Mouse (Mus musculus): ENCODE data around the gene Dgki. TPM values are rescaled to one million over a fixed set of nuclear protein-coding genes. Genes with fewer than 3 reads are reported as not detected.
"Not testable (repeated sequence)": the region's sequence is repeated elsewhere in the genome, so short reads cannot be mapped to it uniquely, and the experiment has no call there.

Gene Dgki
- polyA plus RNA-seq, 1 experiment from 2014 or later: 2.8 TPM

DNA sequence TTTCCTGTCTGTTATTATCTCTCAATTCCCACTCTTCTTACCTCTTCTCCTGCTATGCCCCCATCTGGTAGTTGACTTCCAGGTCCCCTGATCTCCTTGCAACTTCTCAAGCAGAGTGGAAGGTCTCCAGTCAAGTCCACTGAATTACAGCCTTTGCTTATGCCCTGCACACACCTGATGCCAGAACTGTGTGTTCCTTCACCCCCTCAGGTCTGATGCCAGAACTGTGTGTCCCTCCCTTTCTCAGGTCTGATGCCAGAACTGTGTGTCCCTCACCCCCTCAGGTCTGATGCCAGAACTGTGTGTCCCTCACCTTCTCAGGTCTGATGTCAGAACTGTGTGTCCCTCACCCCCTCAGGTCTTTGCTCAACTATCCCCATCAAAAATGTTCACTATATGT is 161.2 kb downstream of the Dgki start:
- H3K4me1 ChIP-seq (ENCODE audit: control insufficient read depth, insufficient read depth, low read length): no peaks in the 10 kb centered on the region
- no peak overlapping the region for H3K27ac ChIP-seq (ENCODE audit: low read depth, low read length)
- no peaks in the 10 kb centered on the region for H3K36me3 ChIP-seq (ENCODE audit: control insufficient read depth, insufficient read depth, low read length)
- H3K9ac ChIP-seq (ENCODE audit: low read length): no peak overlapping the region
- no peak overlapping the region for H3K4me2 ChIP-seq (ENCODE audit: low read depth)
- no peaks in the 10 kb centered on the region for H3K27me3 ChIP-seq (ENCODE audit: control insufficient read depth, insufficient read depth, low read length)
- H3K4me3 ChIP-seq (ENCODE audit: low read depth, low read length): no peak overlapping the region
- H3K9me3 ChIP-seq (ENCODE audit: control insufficient read depth, low read length): no peaks in the 10 kb centered on the region
- ATAC-seq (ENCODE audit: insufficient read depth, low FRiP score, low TSS enrichment): no peak
- no peak for DNase-seq (ENCODE audit: low spot score)

DNA sequence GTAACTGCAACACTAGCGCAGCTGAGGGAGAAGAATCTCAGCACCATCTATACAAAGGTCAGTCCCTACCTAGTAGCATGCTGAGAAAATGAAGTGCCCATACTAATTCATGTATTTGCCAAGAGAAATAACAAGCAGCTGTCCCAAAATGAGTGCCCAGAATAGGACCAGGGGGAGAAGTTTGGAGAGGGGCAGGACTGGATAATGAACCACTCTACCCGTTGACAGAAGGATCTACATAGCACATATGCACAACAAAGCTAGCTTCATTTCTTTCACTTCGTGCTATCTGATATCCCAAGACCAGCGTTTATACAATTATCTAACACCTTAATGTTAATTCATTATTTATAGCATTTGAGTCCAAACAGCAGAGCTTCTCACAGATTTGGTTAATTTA is 168.7 kb downstream of the Dgki start:
- DNase-seq (ENCODE audit: low spot score): no peak

DNA sequence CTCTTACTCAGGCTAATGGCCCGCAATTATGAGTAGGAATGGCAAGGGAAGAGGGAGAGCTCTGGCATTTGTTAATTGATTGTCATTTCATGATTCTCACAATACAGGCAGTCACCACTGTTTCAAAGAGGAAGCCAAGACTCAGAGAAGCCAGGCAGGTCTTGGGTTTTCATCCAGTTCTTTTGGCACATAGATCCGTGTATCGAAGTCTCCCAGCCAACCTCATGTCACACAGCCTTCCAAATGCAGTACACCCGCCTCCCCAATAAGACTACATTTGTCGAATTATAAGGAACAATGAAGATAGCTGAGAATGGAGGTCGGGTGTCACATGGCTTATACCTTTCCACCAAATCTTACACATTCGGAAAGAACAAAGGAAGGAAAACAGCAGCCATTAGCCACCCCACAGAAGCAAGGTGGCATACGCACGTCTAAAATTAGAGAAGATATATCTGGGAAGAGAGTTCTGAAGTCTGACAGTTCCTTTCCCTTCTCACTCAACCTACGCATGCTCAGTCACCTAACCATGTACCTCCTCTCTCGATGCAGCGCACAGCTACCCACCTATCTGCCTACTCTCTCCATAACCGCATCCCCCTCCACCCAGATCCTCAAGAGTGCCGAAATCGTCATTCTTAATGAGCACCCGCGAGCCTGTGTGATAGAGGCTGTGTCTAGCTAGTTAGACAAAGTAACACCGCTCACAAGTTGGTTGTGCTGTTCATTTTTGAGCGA is 179.4 kb downstream of the Dgki start:
- no peaks in the 10 kb centered on the region for H3K4me1 ChIP-seq (ENCODE audit: control insufficient read depth, insufficient read depth, low read length)
- WGBS: 93% methylated on average over 19 of the region's 19 CpGs
- H3K4me3 ChIP-seq (ENCODE audit: low read depth, low read length): no peak overlapping the region

More for the DNA sequence above, 168.7 kb downstream of the Dgki start:
- WGBS: 86% methylated on average over 4 of the region's 4 CpGs
- Histone ChIP-seq H3K4me3 (ENCODE audit: low read depth, low read length) (no peak overlapping the region), H3K27me3 (ENCODE audit: control insufficient read depth, insufficient read depth, low read length) (no peaks in the 10 kb centered on the region), H3K9me3 (ENCODE audit: control insufficient read depth, low read length) (no peaks in the 10 kb centered on the region), H3K36me3 (ENCODE audit: control insufficient read depth, insufficient read depth, low read length) (no peaks in the 10 kb centered on the region), H3K4me2 (ENCODE audit: low read depth) (no peak overlapping the region), H3K27ac (ENCODE audit: low read depth, low read length) (no peak overlapping the region), H3K4me1 (ENCODE audit: control insufficient read depth, insufficient read depth, low read length) (no peaks in the 10 kb centered on the region), H3K9ac (ENCODE audit: low read length) (no peak overlapping the region)
- no peak for ATAC-seq (ENCODE audit: insufficient read depth, low FRiP score, low TSS enrichment)

DNA sequence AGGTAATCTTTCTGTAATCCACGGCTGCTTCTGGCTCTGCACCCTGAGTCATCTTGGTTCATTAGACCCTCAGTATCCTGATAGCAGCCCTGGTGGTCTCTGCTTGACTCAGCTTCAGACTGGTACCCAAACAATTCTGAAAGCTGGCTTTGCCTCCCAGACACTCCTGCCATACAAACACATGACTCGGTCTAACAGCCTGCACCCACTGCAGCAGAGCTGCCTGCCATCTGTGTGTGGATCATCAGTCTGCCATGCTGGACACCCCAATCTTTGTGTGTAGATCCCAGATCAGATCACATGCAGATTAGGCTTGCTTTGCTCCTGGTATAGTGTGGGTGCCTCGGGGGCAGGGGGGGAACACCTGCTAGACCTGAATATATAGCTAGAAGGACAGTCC is 180.8 kb downstream of the Dgki start:
- DNase-seq (ENCODE audit: low spot score) (no peak), ATAC-seq (ENCODE audit: insufficient read depth, low FRiP score, low TSS enrichment) (no peak)
- H3K4me2 ChIP-seq (ENCODE audit: low read depth): no peak overlapping the region
- no peak overlapping the region for H3K9ac ChIP-seq (ENCODE audit: low read length)
- H3K4me3 ChIP-seq (ENCODE audit: low read depth, low read length): no peak overlapping the region
- H3K36me3 ChIP-seq (ENCODE audit: control insufficient read depth, insufficient read depth, low read length): no peaks in the 10 kb centered on the region
- no peak overlapping the region for H3K27ac ChIP-seq (ENCODE audit: low read depth, low read length)
- H3K4me1 ChIP-seq (ENCODE audit: control insufficient read depth, insufficient read depth, low read length): no peaks in the 10 kb centered on the region
- no peaks in the 10 kb centered on the region for H3K27me3 ChIP-seq (ENCODE audit: control insufficient read depth, insufficient read depth, low read length)
- 82% methylated on average over 3 of the region's 3 CpGs for WGBS
- H3K9me3 ChIP-seq (ENCODE audit: control insufficient read depth, low read length): no peaks in the 10 kb centered on the region

More for the DNA sequence above, 179.4 kb downstream of the Dgki start:
- Histone ChIP-seq H3K9ac (ENCODE audit: low read length) (no peak overlapping the region), H3K27ac (ENCODE audit: low read depth, low read length) (no peak overlapping the region), H3K9me3 (ENCODE audit: control insufficient read depth, low read length) (no peaks in the 10 kb centered on the region), H3K27me3 (ENCODE audit: control insufficient read depth, insufficient read depth, low read length) (no peaks in the 10 kb centered on the region), H3K4me2 (ENCODE audit: low read depth) (no peak overlapping the region), H3K36me3 (ENCODE audit: control insufficient read depth, insufficient read depth, low read length) (no peaks in the 10 kb centered on the region)
- ATAC-seq (ENCODE audit: insufficient read depth, low FRiP score, low TSS enrichment) (no peak), DNase-seq (ENCODE audit: low spot score) (no peak)

DNA sequence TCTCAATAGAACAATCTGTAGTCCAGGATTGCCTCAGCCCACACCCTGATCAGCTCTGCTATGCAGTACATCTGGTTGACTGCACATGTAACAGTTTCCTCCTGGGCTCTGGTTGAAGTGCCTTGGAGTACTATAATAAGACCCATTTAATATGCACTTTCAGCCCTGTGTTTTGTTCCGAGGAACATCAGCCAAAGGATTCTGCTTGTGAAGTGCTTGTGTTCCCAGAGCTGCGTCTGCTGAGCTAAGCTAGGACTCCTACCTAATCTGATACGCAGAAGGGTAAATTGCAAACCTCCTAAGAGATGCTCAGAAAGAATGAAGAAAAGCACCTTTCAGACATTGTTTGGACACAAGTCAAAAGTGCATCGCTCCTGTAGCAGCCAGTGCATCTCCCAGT is 186.9 kb downstream of the Dgki start:
- H3K27ac ChIP-seq (ENCODE audit: low read depth, low read length): no peak overlapping the region
- H3K27me3 ChIP-seq (ENCODE audit: control insufficient read depth, insufficient read depth, low read length): no peaks in the 10 kb centered on the region
- H3K4me1 ChIP-seq (ENCODE audit: control insufficient read depth, insufficient read depth, low read length): no peaks in the 10 kb centered on the region
- H3K36me3 ChIP-seq (ENCODE audit: control insufficient read depth, insufficient read depth, low read length): no peaks in the 10 kb centered on the region
- H3K9ac ChIP-seq (ENCODE audit: low read length): no peak overlapping the region
- no peak overlapping the region for H3K4me2 ChIP-seq (ENCODE audit: low read depth)
- ATAC-seq (ENCODE audit: insufficient read depth, low FRiP score, low TSS enrichment) (no peak), DNase-seq (ENCODE audit: low spot score) (no peak)
- WGBS: 95% methylated on average over 4 of the region's 4 CpGs
- no peak overlapping the region for H3K4me3 ChIP-seq (ENCODE audit: low read depth, low read length)
- no peaks in the 10 kb centered on the region for H3K9me3 ChIP-seq (ENCODE audit: control insufficient read depth, low read length)

DNA sequence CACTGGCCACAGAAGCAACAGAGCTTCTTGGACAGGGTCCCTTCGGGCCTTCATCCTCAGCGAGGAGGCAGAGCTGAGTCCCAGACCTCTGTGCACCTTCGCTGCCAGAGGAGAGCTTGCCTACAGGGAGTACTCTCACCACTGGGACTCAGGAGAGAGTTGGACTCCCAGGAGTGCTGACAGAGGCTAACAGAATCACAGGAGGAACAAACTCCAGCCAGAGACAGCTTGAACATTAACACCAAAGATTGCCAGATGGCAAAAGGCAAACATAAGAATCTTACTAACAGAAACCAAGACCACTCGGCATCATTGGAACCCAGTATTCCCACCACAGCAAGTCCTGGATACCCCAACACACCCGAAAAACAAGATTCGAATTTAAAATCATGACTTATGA is 193.7 kb downstream of the Dgki start:
- not testable (repeated sequence) for H3K4me1 ChIP-seq (ENCODE audit: control insufficient read depth, insufficient read depth, low read length); H3K27ac ChIP-seq (ENCODE audit: low read depth, low read length); H3K9me3 ChIP-seq (ENCODE audit: control insufficient read depth, low read length); H3K4me2 ChIP-seq (ENCODE audit: low read depth); DNase-seq (ENCODE audit: low spot score); H3K36me3 ChIP-seq (ENCODE audit: control insufficient read depth, insufficient read depth, low read length); H3K4me3 ChIP-seq (ENCODE audit: low read depth, low read length); H3K27me3 ChIP-seq (ENCODE audit: control insufficient read depth, insufficient read depth, low read length); H3K9ac ChIP-seq (ENCODE audit: low read length); ATAC-seq (ENCODE audit: insufficient read depth, low FRiP score, low TSS enrichment)
- 90% methylated on average over 6 of the region's 6 CpGs for WGBS

DNA sequence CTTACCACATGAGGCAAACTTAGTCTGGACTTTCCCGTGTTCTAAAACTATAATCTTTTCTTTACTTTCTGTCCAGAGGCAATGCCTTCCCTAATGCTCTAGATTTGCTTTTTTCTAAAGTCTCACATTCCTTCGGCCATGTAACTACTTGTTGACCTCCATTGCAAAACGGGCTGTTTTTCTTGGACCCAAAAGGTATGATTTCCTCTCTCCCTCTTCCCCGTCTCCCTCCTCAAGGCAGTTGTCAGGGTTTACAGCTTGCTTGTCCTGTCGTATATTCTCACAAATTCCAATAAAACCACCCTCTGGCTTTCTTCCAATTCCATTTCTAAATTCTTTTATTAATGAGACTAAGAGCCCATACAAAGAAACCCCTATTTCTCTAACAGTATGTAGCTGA is 199.6 kb downstream of the Dgki start:
- Histone ChIP-seq H3K36me3 (ENCODE audit: control insufficient read depth, insufficient read depth, low read length) (no peaks in the 10 kb centered on the region), H3K27me3 (ENCODE audit: control insufficient read depth, insufficient read depth, low read length) (no peaks in the 10 kb centered on the region), H3K4me3 (ENCODE audit: low read depth, low read length) (no peak overlapping the region), H3K9me3 (ENCODE audit: control insufficient read depth, low read length) (no peaks in the 10 kb centered on the region), H3K4me2 (ENCODE audit: low read depth) (no peak overlapping the region), H3K27ac (ENCODE audit: low read depth, low read length) (no peak overlapping the region), H3K4me1 (ENCODE audit: control insufficient read depth, insufficient read depth, low read length) (no peaks in the 10 kb centered on the region), H3K9ac (ENCODE audit: low read length) (no peak overlapping the region)
- WGBS: 76% methylated on average over 5 of the region's 5 CpGs
- ATAC-seq (ENCODE audit: insufficient read depth, low FRiP score, low TSS enrichment) (no peak), DNase-seq (ENCODE audit: low spot score) (no peak)

DNA sequence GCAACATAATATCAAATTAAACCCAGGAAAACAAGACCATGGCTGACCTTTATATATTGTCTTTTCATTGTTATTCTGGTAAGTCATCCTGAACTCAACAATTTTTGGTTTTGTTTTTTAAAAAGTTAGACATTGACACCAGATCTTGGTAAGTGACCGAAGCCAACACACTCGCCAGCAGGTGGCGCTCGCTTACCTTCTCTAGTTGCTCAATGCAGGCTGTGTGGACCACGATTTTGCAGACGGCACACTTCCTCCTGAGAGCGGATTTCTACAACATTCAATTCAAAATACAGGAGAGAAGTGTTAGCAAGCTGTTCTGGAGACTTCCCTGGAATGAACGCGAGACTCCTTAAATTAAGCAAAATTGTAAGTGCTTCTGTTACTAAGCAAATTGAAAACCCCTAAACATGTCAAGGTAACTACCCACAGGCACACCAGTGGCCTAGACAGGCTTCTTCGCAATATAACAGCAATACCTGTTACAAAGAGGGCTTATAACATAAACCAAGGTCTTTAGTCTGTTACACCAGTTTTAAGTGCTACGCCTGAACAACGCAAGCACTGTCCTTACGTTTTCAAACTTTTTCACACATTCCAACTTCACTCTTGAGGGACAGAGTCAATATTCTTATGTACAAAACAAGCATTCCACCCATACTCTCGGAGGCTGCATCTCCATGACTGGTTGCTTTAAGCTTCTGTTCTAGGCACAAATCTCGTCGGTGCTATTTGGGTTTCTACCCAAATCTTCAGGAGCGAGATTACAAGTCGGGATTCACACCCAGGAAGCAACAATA is 202.4 kb downstream of the Dgki start:
- DNase-seq (ENCODE audit: low spot score) (peak; percentile 86), ATAC-seq (ENCODE audit: insufficient read depth, low FRiP score, low TSS enrichment) (no peak)
- H3K27ac ChIP-seq (ENCODE audit: low read depth, low read length): no peak overlapping the region
- no peaks in the 10 kb centered on the region for H3K36me3 ChIP-seq (ENCODE audit: control insufficient read depth, insufficient read depth, low read length)
- no peak overlapping the region for H3K9ac ChIP-seq (ENCODE audit: low read length)
- no peaks in the 10 kb centered on the region for H3K27me3 ChIP-seq (ENCODE audit: control insufficient read depth, insufficient read depth, low read length)
- no peak overlapping the region for H3K4me3 ChIP-seq (ENCODE audit: low read depth, low read length)
- 53% methylated on average over 18 of the region's 18 CpGs for WGBS
- H3K9me3 ChIP-seq (ENCODE audit: control insufficient read depth, low read length): no peaks in the 10 kb centered on the region
- no peak overlapping the region for H3K4me2 ChIP-seq (ENCODE audit: low read depth)
- no peaks in the 10 kb centered on the region for H3K4me1 ChIP-seq (ENCODE audit: control insufficient read depth, insufficient read depth, low read length)

DNA sequence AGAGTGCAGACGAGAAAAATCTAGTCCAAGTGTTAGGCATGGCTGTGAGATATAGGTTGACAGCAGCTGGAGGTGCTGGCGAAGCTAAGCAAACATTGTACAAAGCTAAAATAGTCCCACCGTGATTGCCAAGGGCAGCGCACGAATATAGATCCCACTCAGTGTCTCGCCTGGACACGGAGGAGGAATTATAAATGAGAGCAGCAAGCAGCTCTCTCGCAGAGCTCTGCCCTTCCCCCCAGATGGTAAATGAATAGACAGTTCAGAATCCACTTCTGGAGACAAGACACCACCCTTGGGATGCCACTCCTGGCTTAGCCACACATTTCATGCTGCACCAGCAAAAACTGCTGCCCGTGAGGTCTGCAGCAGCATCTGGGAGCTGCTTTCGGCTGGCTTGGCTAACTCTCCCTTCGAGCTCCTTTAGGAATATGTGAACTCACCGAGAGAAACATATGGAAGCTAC is 203.1 kb downstream of the Dgki start:
- peak; percentile 33 for DNase-seq (ENCODE audit: low spot score)
- ATAC-seq (ENCODE audit: insufficient read depth, low FRiP score, low TSS enrichment): no peak

More for the DNA sequence above, 203.1 kb downstream of the Dgki start:
- no peaks in the 10 kb centered on the region for H3K9me3 ChIP-seq (ENCODE audit: control insufficient read depth, low read length)
- H3K27me3 ChIP-seq (ENCODE audit: control insufficient read depth, insufficient read depth, low read length): no peaks in the 10 kb centered on the region
- H3K4me2 ChIP-seq (ENCODE audit: low read depth): no peak overlapping the region
- no peak overlapping the region for H3K9ac ChIP-seq (ENCODE audit: low read length)
- no peaks in the 10 kb centered on the region for H3K36me3 ChIP-seq (ENCODE audit: control insufficient read depth, insufficient read depth, low read length)
- H3K4me3 ChIP-seq (ENCODE audit: low read depth, low read length): no peak overlapping the region
- no peak overlapping the region for H3K27ac ChIP-seq (ENCODE audit: low read depth, low read length)
- no peaks in the 10 kb centered on the region for H3K4me1 ChIP-seq (ENCODE audit: control insufficient read depth, insufficient read depth, low read length)
- whole genome bisulfite sequencing: 58% methylated on average over 12 of the region's 12 CpGs

Data from neural tube, embryonic 11.5 days (tissue).